Mouse (Mus musculus) G1E (cell line): Measurements from ENCODE around the gene Tymp.

Experiments used
- CTCF ChIP-seq: IDR thresholded peaks from 2 replicates; pipeline ENCODE4 v1.5.1; 2012; ENCODE audit warnings: low read depth, low read length, inconsistent platforms, mixed read lengths
- GATA1 ChIP-seq: IDR thresholded peaks from 2 replicates; pipeline ENCODE4 v1.6.1; 2012; ENCODE audit warnings: borderline replicate concordance, low read length, inconsistent platforms, mixed read lengths
- POLR2AphosphoS5 ChIP-seq: IDR thresholded peaks from 2 replicates; pipeline ENCODE4 v1.6.1; 2012; ENCODE audit warnings: low read depth, low read length, inconsistent platforms; ENCODE audit not compliant: insufficient replicate concordance
- TAL1 ChIP-seq: conservative IDR thresholded peaks from 2 replicates; pipeline ENCODE4 v1.6.1; 2012; ENCODE audit warnings: low read depth, low read length, inconsistent platforms, mixed read lengths

GRCm38 (mm10) chr15:89363051-89363450, 13.8 kb downstream of the Tymp start:
- TF ChIP-seq TAL1 (no peak), CTCF (no peak), POLR2AphosphoS5 (no peak), GATA1 (no peak)
